Mouse (Mus musculus) right cerebral cortex, postnatal 10 days (tissue): Measurements from ENCODE around the gene Drg1.

ENCODE experiments used
- DNase-seq, 2 experiments: peaks; one replicate each; pipeline ENCODE4 v3.0.0; 2021; ENCODE audit warnings: low spot score in 2 of 2

Gene Drg1

GRCm38 (mm10) chr11:3266079-3266685 lies at the start of gene Drg1:
Gene Drg1 (minus strand): TSS chr11:3266415.
- peak; percentile 96 for DNase-seq

- DNase-seq = peak in 1 of 2 experiments; percentile 63
Observed at GRCm38 (mm10) chr11:3314148-3314547, 47.9 kb upstream of the Drg1 start.

GRCm38 (mm10) chr11:3313294-3313693 lies 47.1 kb upstream of the Drg1 start:
- DNase-seq = no peak

GRCm38 (mm10) chr11:3311586-3312347 lies 45.6 kb upstream of the Drg1 start:
- no peak for DNase-seq

GRCm38 (mm10) chr11:3310789-3311585 lies 44.8 kb upstream of the Drg1 start:
- DNase-seq = no peak

GRCm38 (mm10) chr11:3309884-3310283 lies 43.7 kb upstream of the Drg1 start:
- no peak for DNase-seq

- DNase-seq = no peak
Observed at GRCm38 (mm10) chr11:3307875-3308274, 41.7 kb upstream of the Drg1 start.

- DNase-seq = no peak
Observed at GRCm38 (mm10) chr11:3305821-3306220, 39.6 kb upstream of the Drg1 start.

- no peak for DNase-seq
Observed at GRCm38 (mm10) chr11:3302792-3303191, 36.6 kb upstream of the Drg1 start.

GRCm38 (mm10) chr11:3302385-3302784 lies 36.2 kb upstream of the Drg1 start:
- DNase-seq = peak in 1 of 2 experiments; percentile 65

GRCm38 (mm10) chr11:3301075-3301474 lies 34.9 kb upstream of the Drg1 start:
- DNase-seq = no peak

- DNase-seq = peak in 1 of 2 experiments; percentile 16
Observed at GRCm38 (mm10) chr11:3298813-3299185, 32.6 kb upstream of the Drg1 start.

- peak in 1 of 2 experiments; percentile 10 for DNase-seq
Observed at GRCm38 (mm10) chr11:3297871-3298812, 31.9 kb upstream of the Drg1 start.

GRCm38 (mm10) chr11:3296056-3296455 lies 29.8 kb upstream of the Drg1 start:
- peak in 1 of 2 experiments; percentile 56 for DNase-seq

- no peak for DNase-seq
Observed at GRCm38 (mm10) chr11:3294641-3295040, 28.4 kb upstream of the Drg1 start.

- DNase-seq = no peak
Observed at GRCm38 (mm10) chr11:3293361-3293760, 27.1 kb upstream of the Drg1 start.

GRCm38 (mm10) chr11:3292711-3293249 lies 26.6 kb upstream of the Drg1 start:
- peak in 1 of 2 experiments; percentile 57 for DNase-seq

- DNase-seq = peak; percentile 49 to 59
Observed at GRCm38 (mm10) chr11:3292062-3292421, 25.8 kb upstream of the Drg1 start.

GRCm38 (mm10) chr11:3291311-3292061 lies 25.3 kb upstream of the Drg1 start:
- DNase-seq = peak in 1 of 2 experiments; percentile 40

GRCm38 (mm10) chr11:3290640-3291310 lies 24.6 kb upstream of the Drg1 start:
- DNase-seq = peak; percentile 82 to 87
